Mouse (Mus musculus) heart, embryonic 13.5 days (tissue): ENCODE results near the gene Kmt2e. TPM values are rescaled to one million over a fixed set of nuclear protein-coding genes. Genes with fewer than 3 reads are reported as not detected.
"Not testable (repeated sequence)": the region's sequence is repeated elsewhere in the genome, so short reads cannot be mapped to it uniquely, and the experiment has no call there.

Experiments used
- ATAC-seq: fragments of 200-750 bp; cut with Nextera tagmentation; 2 replicates; pipeline ENCODE4 v1.8.0; 2017; ENCODE audit warnings: moderate TSS enrichment; ENCODE audit not compliant: insufficient number of reproducible peaks, low FRiP score, low TSS enrichment; ENCODE audit errors: extremely low read depth
- H3K27ac ChIP-seq: fragments of 300-500 bp; sonication (generic); replicated peaks from 2 replicates; pipeline ENCODE4 v1.5.1; 2015; ENCODE audit warnings: moderate library complexity, mild to moderate bottlenecking, inconsistent platforms
- H3K27me3 ChIP-seq: fragments of 300-500 bp; sonication (generic); replicated peaks from 2 replicates; pipeline ENCODE4 v1.6.1; 2015; ENCODE audit warnings: mild to moderate bottlenecking, inconsistent platforms
- H3K36me3 ChIP-seq: fragments of 300-500 bp; sonication (generic); 2 replicates; pipeline ENCODE4 v1.6.1; 2015; ENCODE audit warnings: mild to moderate bottlenecking, inconsistent platforms
- H3K4me1 ChIP-seq: fragments of 300-500 bp; sonication (generic); 2 replicates; pipeline ENCODE4 v1.6.1; 2015; ENCODE audit warnings: inconsistent platforms
- H3K4me2 ChIP-seq: fragments of 300-500 bp; sonication (generic); 2 replicates; pipeline ENCODE4 v1.6.1; 2015; ENCODE audit warnings: inconsistent platforms, mild to moderate bottlenecking, moderate library complexity
- H3K4me3 ChIP-seq: fragments of 300-500 bp; sonication (generic); 2 replicates; pipeline ENCODE4 v1.5.1; 2015; ENCODE audit warnings: moderate library complexity, mild to moderate bottlenecking, inconsistent platforms
- H3K9ac ChIP-seq: fragments of 300-500 bp; sonication (generic); 2 replicates; pipeline ENCODE4 v1.6.1; 2015; ENCODE audit warnings: inconsistent platforms, mild to moderate bottlenecking, moderate library complexity
- H3K9me3 ChIP-seq: fragments of 300-500 bp; sonication (generic); 2 replicates; pipeline ENCODE4 v1.6.1; 2016; ENCODE audit warnings: inconsistent platforms
- WGBS: fragments of 180-500 bp; shearing (Covaris S2); methylation state at CpG from one replicate; pipeline ENCODE4 v1.1.7; 2015; ENCODE audit warnings: mixed read lengths; 5-methylcytosine and 5-hydroxymethylcytosine counted together
- polyA plus RNA-seq: library from polyadenylated mRNA; unstranded; fragments of >200 nt; fragmentation: Nextera tagmentation; extraction: Ambion mirVana; gene quantifications from 2 replicates; pipeline ENCODE4 v1.2.1, GENCODE M21; 2015

The Kmt2e gene
- polyA plus RNA-seq, 1 experiment from 2014 or later: 61.7 TPM

GRCm38 (mm10) chr5:23434598-23435481 lies 599 bp downstream of the Kmt2e start:
- Histone ChIP-seq H3K4me1 (peaks cover 38% of the 10 kb centered on the region), H3K36me3 (no peaks in the 10 kb centered on the region), H3K27ac (peak overlapping the region; percentile 100), H3K9me3 (no peaks in the 10 kb centered on the region), H3K27me3 (no peaks in the 10 kb centered on the region), H3K4me2 (peak overlapping the region; percentile 87), H3K4me3 (peak overlapping the region; percentile 100), H3K9ac (peak overlapping the region; percentile 100)
- no peak for ATAC-seq
- WGBS: under 1% methylated on average over 46 of the region's 46 CpGs

DNA sequence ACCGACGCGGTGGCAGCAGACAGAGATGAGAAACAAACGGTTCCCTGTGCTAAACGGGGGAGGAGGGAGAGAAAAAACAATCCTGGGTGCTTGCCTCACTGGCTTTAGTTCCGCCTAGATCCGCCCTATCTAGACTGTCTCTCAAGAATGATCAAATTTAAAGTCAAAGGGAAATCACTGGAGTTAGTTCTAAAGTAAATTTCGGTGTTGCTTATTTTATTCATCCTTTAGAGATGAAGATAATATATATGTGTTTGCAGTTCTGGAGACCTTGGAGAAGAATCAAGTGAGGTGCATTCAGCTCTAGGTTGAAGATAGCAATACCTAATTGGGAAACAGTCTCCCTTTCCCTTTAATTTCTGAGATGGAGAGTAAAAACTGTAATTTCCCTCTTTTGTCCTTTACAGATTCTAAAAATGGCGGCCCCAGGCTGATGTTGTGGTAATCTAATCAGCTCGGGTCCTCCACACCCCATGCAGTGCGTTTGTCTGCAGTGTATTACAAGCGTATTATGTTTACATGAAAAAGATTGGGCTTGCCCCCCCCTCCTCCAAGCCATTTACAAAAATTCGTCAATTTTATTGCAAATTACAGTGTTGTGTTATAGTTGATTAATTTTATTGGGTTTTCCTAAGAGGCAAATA lies 1.4 kb downstream of the Kmt2e start:
- no peak for ATAC-seq
- peak overlapping the region; percentile 87 for H3K4me2 ChIP-seq
- no peaks in the 10 kb centered on the region for H3K27me3 ChIP-seq
- H3K9ac ChIP-seq: peak overlapping the region; percentile 100
- H3K27ac ChIP-seq: peak overlapping the region; percentile 100
- no peaks in the 10 kb centered on the region for H3K9me3 ChIP-seq
- under 1% methylated on average over 13 of the region's 13 CpGs for WGBS
- H3K4me1 ChIP-seq: peaks cover 32% of the 10 kb centered on the region
- H3K36me3 ChIP-seq: no peaks in the 10 kb centered on the region
- H3K4me3 ChIP-seq: peak overlapping the region; percentile 100

DNA sequence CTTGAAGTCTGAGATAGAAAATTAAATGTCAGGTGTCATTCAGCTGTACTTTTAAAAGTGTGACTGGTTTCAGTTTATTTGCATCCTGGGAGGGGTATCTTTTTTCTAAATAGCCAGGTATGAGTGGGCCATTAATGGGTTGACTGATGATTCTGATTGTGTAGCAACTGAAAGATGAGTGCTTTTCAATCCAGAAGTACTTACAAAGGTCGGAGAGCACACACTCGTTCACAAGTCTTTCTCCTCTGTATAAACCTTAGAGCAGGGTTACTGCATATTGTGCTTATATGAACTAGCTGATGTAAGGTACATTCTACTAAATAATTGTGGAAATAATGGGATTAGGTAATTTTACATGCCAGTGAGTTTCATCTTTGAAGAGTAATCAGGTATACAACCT lies 2.5 kb downstream of the Kmt2e start:
- Histone ChIP-seq H3K27me3 (no peaks in the 10 kb centered on the region), H3K27ac (peak overlapping the region; percentile 42; the same call in 1 of the 2 replicates), H3K4me2 (peak overlapping the region; percentile 87), H3K4me3 (peak overlapping the region; percentile 100), H3K4me1 (peaks cover 36% of the 10 kb centered on the region), H3K36me3 (no peaks in the 10 kb centered on the region), H3K9me3 (no peaks in the 10 kb centered on the region), H3K9ac (peak overlapping the region; percentile 100)
- 16% methylated on average over 2 of the region's 2 CpGs for WGBS
- ATAC-seq: no peak

GRCm38 (mm10) chr5:23439857-23440256 lies 5.6 kb downstream of the Kmt2e start:
- Histone ChIP-seq H3K4me3 (no peak overlapping the region), H3K4me2 (no peak overlapping the region), H3K27ac (no peak overlapping the region), H3K4me1 (peaks cover 52% of the 10 kb centered on the region), H3K9ac (no peak overlapping the region), H3K36me3 (no peaks in the 10 kb centered on the region), H3K9me3 (no peaks in the 10 kb centered on the region), H3K27me3 (no peaks in the 10 kb centered on the region)
- ATAC-seq: no peak
- WGBS: 77% methylated on average over 3 of the region's 3 CpGs

- H3K4me2 ChIP-seq: no peak overlapping the region
- no peak for ATAC-seq
- H3K4me3 ChIP-seq: no peak overlapping the region
- no peak overlapping the region for H3K27ac ChIP-seq
- peaks cover 59% of the 10 kb centered on the region for H3K4me1 ChIP-seq
- no peak overlapping the region for H3K9ac ChIP-seq
- no peaks in the 10 kb centered on the region for H3K36me3 ChIP-seq
- H3K9me3 ChIP-seq: no peaks in the 10 kb centered on the region
- no peaks in the 10 kb centered on the region for H3K27me3 ChIP-seq
Observed at GRCm38 (mm10) chr5:23440572-23440971, 6.3 kb downstream of the Kmt2e start.

- Histone ChIP-seq H3K4me3 (no peak overlapping the region), H3K27ac (no peak overlapping the region)
Observed at GRCm38 (mm10) chr5:23441916-23442315, 7.7 kb downstream of the Kmt2e start.

DNA sequence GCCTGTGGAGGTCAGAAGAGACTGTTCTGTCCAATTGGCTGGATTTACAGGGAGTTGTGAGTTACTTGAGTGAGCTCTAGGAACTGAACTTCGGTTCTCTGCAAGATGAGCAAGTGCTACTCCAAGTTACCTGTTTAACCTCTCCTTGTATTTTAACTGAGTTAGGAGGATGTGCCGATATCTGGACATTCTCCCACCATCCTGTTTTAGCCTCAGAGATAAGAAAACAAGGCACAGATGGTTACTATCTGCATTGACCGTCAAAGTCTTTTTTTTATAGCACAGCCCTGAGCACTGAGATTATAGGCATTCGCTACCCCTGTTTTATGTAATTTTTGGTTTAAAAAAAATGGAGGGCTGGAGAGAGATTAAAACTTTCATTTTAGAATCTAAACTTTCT lies 10.2 kb downstream of the Kmt2e start:
- Histone ChIP-seq H3K36me3 (no peaks in the 10 kb centered on the region; the same call in 1 of the 2 replicates), H3K4me2 (peak overlapping the region; percentile 27), H3K9ac (no peak overlapping the region), H3K9me3 (no peaks in the 10 kb centered on the region), H3K27me3 (no peaks in the 10 kb centered on the region), H3K27ac (peak overlapping the region; percentile 39; the same call in 1 of the 2 replicates), H3K4me3 (no peak overlapping the region), H3K4me1 (peaks cover 46% of the 10 kb centered on the region)
- ATAC-seq: no peak
- WGBS: 24% methylated on average over 4 of the region's 4 CpGs

More at GRCm38 (mm10) chr5:23441916-23442315, 7.7 kb downstream of the Kmt2e start:
- Histone ChIP-seq H3K36me3 (no peaks in the 10 kb centered on the region; the same call in 1 of the 2 replicates), H3K4me2 (no peak overlapping the region), H3K9ac (no peak overlapping the region), H3K27me3 (no peaks in the 10 kb centered on the region), H3K9me3 (no peaks in the 10 kb centered on the region), H3K4me1 (peaks cover 57% of the 10 kb centered on the region)
- no peak for ATAC-seq
- 94% methylated on average over 1 of the region's 1 CpGs for WGBS

DNA sequence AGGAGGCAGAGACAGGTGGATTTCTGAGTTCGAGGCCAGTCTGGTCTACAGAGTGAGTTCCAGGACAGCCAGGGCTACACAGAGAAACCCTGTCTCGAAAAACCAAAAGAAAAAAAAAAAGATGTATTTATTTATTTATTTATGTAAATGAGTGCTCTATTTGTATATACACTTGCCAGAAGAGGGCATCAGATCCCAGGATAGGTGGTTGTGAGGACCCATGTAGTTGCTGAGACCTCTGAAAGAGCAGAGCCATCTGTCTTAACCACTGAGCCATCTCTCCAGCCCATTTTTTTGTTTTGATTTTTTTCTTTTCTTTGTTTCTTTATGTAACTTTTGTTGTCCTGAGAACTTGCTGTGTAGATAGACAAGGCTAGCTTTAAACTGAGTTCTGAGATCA lies 19.3 kb downstream of the Kmt2e start:
- not testable (repeated sequence) for H3K9me3 ChIP-seq, ATAC-seq, H3K4me2 ChIP-seq, H3K27ac ChIP-seq, H3K27me3 ChIP-seq, H3K9ac ChIP-seq, H3K4me3 ChIP-seq
- WGBS: 93% methylated on average over 2 of the region's 2 CpGs
- Histone ChIP-seq H3K36me3 (peaks cover 56% of the 10 kb centered on the region), H3K4me1 (peaks cover 14% of the 10 kb centered on the region)

DNA sequence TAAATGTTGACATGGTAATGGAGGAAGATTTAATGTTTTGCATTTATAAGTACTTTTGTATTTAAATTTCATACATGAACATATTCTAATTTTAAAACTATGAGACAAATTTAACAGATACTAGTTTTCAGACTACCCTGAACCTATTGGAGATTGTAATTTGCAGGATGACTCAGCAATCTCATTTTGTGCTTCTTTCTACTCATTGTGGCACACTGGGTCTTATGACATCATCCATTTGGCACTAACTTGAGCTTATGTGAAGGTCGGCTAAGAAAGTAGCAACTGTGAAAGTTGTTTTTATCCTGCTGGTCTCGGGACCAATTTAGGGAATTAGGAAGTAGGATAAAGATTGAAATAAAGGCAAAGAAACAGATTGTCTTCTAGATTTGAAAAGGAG lies 27.4 kb downstream of the Kmt2e start:
- 33% methylated on average over 2 of the region's 2 CpGs for WGBS
- no peak for ATAC-seq
- H3K4me1 ChIP-seq: peaks cover 23% of the 10 kb centered on the region
- H3K4me3 ChIP-seq: no peak overlapping the region
- no peaks in the 10 kb centered on the region for H3K27me3 ChIP-seq
- H3K27ac ChIP-seq: no peak overlapping the region
- no peak overlapping the region for H3K9ac ChIP-seq
- no peak overlapping the region for H3K4me2 ChIP-seq
- H3K9me3 ChIP-seq: no peaks in the 10 kb centered on the region
- H3K36me3 ChIP-seq: peaks cover 55% of the 10 kb centered on the region

DNA sequence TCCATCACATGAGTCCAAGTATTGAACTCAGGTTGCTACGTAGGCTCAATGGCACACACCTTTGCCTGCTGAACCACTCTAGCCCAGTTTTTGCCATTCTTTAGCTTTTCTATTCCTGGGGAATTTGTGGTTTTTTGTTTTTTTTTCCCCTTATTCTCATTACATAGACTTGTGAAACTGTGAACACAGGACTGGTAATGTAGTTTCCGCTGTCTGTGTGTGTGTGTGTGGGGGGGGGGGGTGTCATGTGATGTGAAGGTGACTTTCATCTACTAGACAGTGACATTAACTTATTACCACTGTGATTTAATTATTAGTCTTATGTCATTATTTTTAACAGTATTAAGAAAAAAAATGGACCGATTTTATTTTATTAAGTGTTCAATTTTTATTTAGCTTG lies 30.0 kb downstream of the Kmt2e start:
- H3K36me3 ChIP-seq: peaks cover 64% of the 10 kb centered on the region

GRCm38 (mm10) chr5:23464743-23465142 lies 30.5 kb downstream of the Kmt2e start:
- no peak for ATAC-seq
- Histone ChIP-seq H3K4me3 (no peak overlapping the region), H3K9ac (no peak overlapping the region), H3K27ac (no peak overlapping the region), H3K9me3 (no peaks in the 10 kb centered on the region), H3K4me1 (peaks cover 8% of the 10 kb centered on the region; the same call in 1 of the 2 replicates), H3K36me3 (peaks cover 66% of the 10 kb centered on the region), H3K27me3 (no peaks in the 10 kb centered on the region), H3K4me2 (no peak overlapping the region)
- WGBS: 92% methylated on average over 7 of the region's 8 CpGs

More for the DNA sequence above, 30.0 kb downstream of the Kmt2e start:
- Histone ChIP-seq H3K4me2 (no peak overlapping the region), H3K4me3 (no peak overlapping the region), H3K9ac (no peak overlapping the region), H3K9me3 (no peaks in the 10 kb centered on the region), H3K27ac (0 out of 2 replicates have a peak overlapping the region, but pooled peaks have one; percentile 12), H3K27me3 (no peaks in the 10 kb centered on the region), H3K4me1 (peaks cover 8% of the 10 kb centered on the region; the same call in 1 of the 2 replicates)
- ATAC-seq: no peak
- WGBS: 83% methylated on average over 3 of the region's 3 CpGs
